Mouse (Mus musculus) kidney, postnatal 0 days (tissue): ENCODE results near the gene Dpf2. TPM values are rescaled to one million over a fixed set of nuclear protein-coding genes. Genes with fewer than 3 reads are reported as not detected.

Source experiments
- ATAC-seq: fragments of 200-750 bp; cut with Nextera tagmentation; replicated peaks from 2 replicates; pipeline ENCODE4 v1.8.0; 2017; ENCODE audit warnings: low read depth, moderate number of reproducible peaks, moderate TSS enrichment, moderate library complexity; ENCODE audit not compliant: low FRiP score
- DNase-seq: peaks from one replicate; pipeline ENCODE4 v3.0.0-alpha.2; 2016; ENCODE audit warnings: low spot score
- H3K27ac ChIP-seq: fragments of 300-500 bp; sonication (generic); 2 replicates; pipeline ENCODE4 v1.5.1; 2014; ENCODE audit warnings: mild to moderate bottlenecking
- H3K27me3 ChIP-seq: fragments of 300-500 bp; sonication (generic); 2 replicates; pipeline ENCODE4 v1.6.1; 2014; ENCODE audit warnings: low read length, mixed read lengths; ENCODE audit not compliant: insufficient read depth
- H3K36me3 ChIP-seq: fragments of 300-500 bp; sonication (generic); 2 replicates; pipeline ENCODE4 v1.6.1; 2014; ENCODE audit warnings: low read length, mixed read lengths; ENCODE audit not compliant: insufficient read depth
- H3K4me1 ChIP-seq: fragments of 300-500 bp; sonication (generic); replicated peaks from 2 replicates; pipeline ENCODE4 v1.6.1; 2014; ENCODE audit warnings: antibody characterized with exemption, low read length, mixed read lengths; ENCODE audit not compliant: insufficient read depth
- H3K4me2 ChIP-seq: fragments of 300-500 bp; sonication (generic); 2 replicates; pipeline ENCODE4 v1.6.1; 2014; ENCODE audit warnings: mild to moderate bottlenecking, low read length, moderate library complexity, mixed read lengths
- H3K4me3 ChIP-seq: fragments of 300-500 bp; sonication (generic); replicated peaks from 2 replicates; pipeline ENCODE4 v1.5.1; 2014; ENCODE audit warnings: low read depth, low read length
- H3K9ac ChIP-seq: fragments of 300-500 bp; sonication (generic); 2 replicates; pipeline ENCODE4 v1.6.1; 2014; ENCODE audit warnings: low read depth, low read length
- H3K9me3 ChIP-seq: fragments of 300-500 bp; sonication (generic); replicated peaks from 2 replicates; pipeline ENCODE4 v1.6.1; 2016; ENCODE audit warnings: low read length, inconsistent platforms, mixed read lengths
- CTCF ChIP-seq: IDR thresholded peaks from 2 replicates; pipeline ENCODE4 v1.5.1; 2016; ENCODE audit warnings: antibody characterized with exemption, low read depth, mild to moderate bottlenecking, moderate library complexity
- WGBS: fragments of 180-500 bp; shearing (Covaris S2); extraction: QIAGEN DNeasy Blood & Tissue Kit; methylation state at CpG from one replicate; pipeline ENCODE4 v1.1.7; 2014; 5-methylcytosine and 5-hydroxymethylcytosine counted together
- polyA plus RNA-seq: library from polyadenylated mRNA; unstranded; fragments of >200 nt; fragmentation: Nextera tagmentation; extraction: Ambion mirVana; gene quantifications from 2 replicates; pipeline ENCODE4 v1.2.1, GENCODE M21; 2015

Dpf2 gene
- polyA plus RNA-seq, 1 experiment from 2014 or later = 109 TPM

GRCm38 (mm10) chr19:5928546-5928945, 15.7 kb upstream of the Dpf2 start:
- WGBS = 40% methylated on average over 3 of the region's 3 CpGs
- H3K4me2 ChIP-seq = no peak overlapping the region
- ATAC-seq = no peak

DNA sequence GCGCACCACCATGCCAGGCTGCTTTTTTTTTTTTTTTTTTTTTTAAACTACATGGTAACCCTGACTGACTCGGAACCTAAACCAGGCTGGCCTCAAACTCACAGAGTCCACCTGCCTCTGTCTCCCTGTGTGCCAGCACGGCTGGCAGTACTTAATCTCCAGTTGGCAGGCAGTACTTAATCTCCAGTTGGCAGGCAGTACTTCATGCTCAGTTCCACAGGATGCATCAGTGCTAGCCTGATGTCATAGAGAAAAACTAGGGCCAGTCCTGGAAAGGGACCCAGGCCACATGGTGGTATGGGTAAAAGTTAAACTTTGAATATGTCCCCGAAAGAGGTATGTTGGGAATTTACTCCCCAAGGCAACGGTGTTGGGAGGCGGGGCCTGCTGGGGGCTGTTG, 15.3 kb upstream of the Dpf2 start:
- Histone ChIP-seq H3K27me3 (no peaks in the 10 kb centered on the region), H3K36me3 (no peaks in the 10 kb centered on the region), H3K4me2 (no peak overlapping the region), H3K9me3 (no peaks in the 10 kb centered on the region), H3K4me3 (no peak overlapping the region), H3K27ac (peak overlapping the region; percentile 89; the same call in 1 of the 2 replicates), H3K9ac (no peak overlapping the region), H3K4me1 (peaks cover 44% of the 10 kb centered on the region)
- ATAC-seq = no peak
- WGBS = 55% methylated on average over 6 of the region's 6 CpGs
- no peak for DNase-seq
- TF ChIP-seq CTCF = no peak

More at GRCm38 (mm10) chr19:5928546-5928945, 15.7 kb upstream of the Dpf2 start:
- no peaks in the 10 kb centered on the region for H3K27me3 ChIP-seq
- DNase-seq = no peak
- no peaks in the 10 kb centered on the region for H3K36me3 ChIP-seq
- peaks cover 42% of the 10 kb centered on the region for H3K4me1 ChIP-seq
- no peaks in the 10 kb centered on the region for H3K9me3 ChIP-seq
- peak overlapping the region; percentile 89 for H3K27ac ChIP-seq
- peak overlapping the region; percentile 37; the same call in 1 of the 2 replicates for H3K9ac ChIP-seq
- no peak overlapping the region for H3K4me3 ChIP-seq
- no peak for TF ChIP-seq CTCF

- TF ChIP-seq CTCF = no peak
- Histone ChIP-seq H3K4me1 (peaks cover 44% of the 10 kb centered on the region), H3K36me3 (no peaks in the 10 kb centered on the region), H3K4me3 (no peak overlapping the region), H3K27me3 (no peaks in the 10 kb centered on the region), H3K4me2 (no peak overlapping the region), H3K9me3 (no peaks in the 10 kb centered on the region), H3K9ac (no peak overlapping the region), H3K27ac (peak overlapping the region; percentile 19; the same call in 1 of the 2 replicates)
- ATAC-seq (no peak), DNase-seq (no peak)
- 46% methylated on average over 8 of the region's 8 CpGs for WGBS
Observed at GRCm38 (mm10) chr19:5927532-5927931, 14.7 kb upstream of the Dpf2 start.

- Histone ChIP-seq H3K4me3 (no peak overlapping the region), H3K9ac (no peak overlapping the region), H3K4me1 (peaks cover 49% of the 10 kb centered on the region), H3K4me2 (no peak overlapping the region), H3K36me3 (no peaks in the 10 kb centered on the region), H3K27ac (0 out of 2 replicates have a peak overlapping the region, but pooled peaks have one; percentile 19), H3K9me3 (no peaks in the 10 kb centered on the region), H3K27me3 (no peaks in the 10 kb centered on the region)
- no peak for DNase-seq
- WGBS = 55% methylated on average over 11 of the region's 11 CpGs
- ATAC-seq = no peak
- no peak for TF ChIP-seq CTCF
Observed at GRCm38 (mm10) chr19:5927026-5927425, 14.2 kb upstream of the Dpf2 start.

GRCm38 (mm10) chr19:5925311-5925855, 12.6 kb upstream of the Dpf2 start:
- WGBS = 25% methylated on average over 11 of the region's 11 CpGs
- TF ChIP-seq CTCF = no peak
- Histone ChIP-seq H3K27me3 (no peaks in the 10 kb centered on the region), H3K4me3 (peak overlapping the region; percentile 75), H3K27ac (peak overlapping the region; percentile 95), H3K4me1 (peaks cover 53% of the 10 kb centered on the region), H3K4me2 (peak overlapping the region; percentile 97), H3K9me3 (no peaks in the 10 kb centered on the region), H3K9ac (peak overlapping the region; percentile 44; the same call in 1 of the 2 replicates), H3K36me3 (no peaks in the 10 kb centered on the region)
- DNase-seq = no peak
- no peak for ATAC-seq

GRCm38 (mm10) chr19:5924713-5925093, 11.9 kb upstream of the Dpf2 start, which contains the start of gene Cdc42ep2:
Gene Cdc42ep2, minus strand, starts transcription at chr19:5924816.
- Histone ChIP-seq H3K9me3 (no peaks in the 10 kb centered on the region), H3K27me3 (no peaks in the 10 kb centered on the region), H3K4me1 (peaks cover 46% of the 10 kb centered on the region), H3K4me2 (peak within 1 kb of the TSS; percentile 97), H3K9ac (peak within 1 kb of the TSS; percentile 71), H3K36me3 (no peaks in the 10 kb centered on the region), H3K4me3 (peak within 1 kb of the TSS; percentile 75), H3K27ac (peak within 1 kb of the TSS; percentile 95)
- ATAC-seq = peak; percentile 90
- DNase-seq = peak; percentile 99
- WGBS = 0% methylated on average over 18 of the region's 18 CpGs
- TF ChIP-seq CTCF = no peak
